Mouse (Mus musculus) spleen, adult 2 months (tissue): ENCODE data around the gene Cyp4a31.

Experiments
- CTCF ChIP-seq: fragments of 200-500 bp; IDR thresholded peaks from 2 replicates; pipeline ENCODE4 v1.5.1; 2011; ENCODE audit warnings: mild to moderate bottlenecking, inconsistent platforms; ENCODE audit not compliant: insufficient read depth, insufficient read length, insufficient replicate concordance; ENCODE audit errors: extremely low read depth
- POLR2A ChIP-seq: fragments of 200-500 bp; IDR thresholded peaks from 2 replicates; pipeline ENCODE4 v1.6.1; 2011; ENCODE audit warnings: low read depth, low read length, inconsistent platforms

GRCm38 (mm10) chr4:115596357-115596756 lies 32.9 kb downstream of the Cyp4a31 start:
- TF ChIP-seq CTCF, result no peak
- no peak for TF ChIP-seq POLR2A
